Mouse (Mus musculus): ENCODE measurements around the gene Syngr3.

Syngr3 gene

GRCm38 (mm10) chr17:24644875-24645721 is 44.7 kb downstream of the Syngr3 start:
- no peak for DNase-seq (ENCODE audit: low read depth, low spot score)

DNA sequence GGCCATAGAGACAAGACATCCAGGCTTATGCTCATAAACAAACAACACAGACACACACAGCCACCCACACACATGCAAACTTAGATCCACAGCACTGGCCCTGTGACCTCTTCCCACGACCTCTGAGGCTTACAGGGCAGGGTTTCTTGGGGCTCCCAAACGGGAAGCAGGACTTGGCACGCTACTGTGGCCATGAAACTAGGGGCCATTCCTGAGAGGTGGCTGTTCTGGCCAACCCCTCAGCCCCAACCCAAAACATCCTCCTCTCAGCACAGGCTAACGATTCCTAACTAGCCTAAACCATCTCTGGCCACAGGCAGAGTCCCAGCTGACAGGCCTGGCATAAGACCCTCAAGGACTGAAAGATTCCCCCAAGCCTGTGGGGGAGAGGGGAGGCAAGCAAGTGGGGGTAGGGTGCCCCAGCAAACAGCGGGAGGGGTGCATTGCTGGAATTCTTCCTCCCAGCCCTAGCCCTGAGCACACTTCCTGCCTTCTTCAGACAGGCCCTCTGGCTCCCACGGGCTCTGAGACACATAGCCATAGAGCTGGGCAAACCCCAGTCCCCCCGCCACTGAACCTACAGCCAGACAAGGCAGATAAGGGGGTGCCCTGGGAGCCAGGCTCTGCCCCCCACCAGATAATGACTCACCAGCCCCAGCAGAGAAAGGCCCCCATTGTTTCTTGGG is 45.6 kb downstream of the Syngr3 start:
- no peak for DNase-seq (ENCODE audit: low read depth, low spot score)

DNA sequence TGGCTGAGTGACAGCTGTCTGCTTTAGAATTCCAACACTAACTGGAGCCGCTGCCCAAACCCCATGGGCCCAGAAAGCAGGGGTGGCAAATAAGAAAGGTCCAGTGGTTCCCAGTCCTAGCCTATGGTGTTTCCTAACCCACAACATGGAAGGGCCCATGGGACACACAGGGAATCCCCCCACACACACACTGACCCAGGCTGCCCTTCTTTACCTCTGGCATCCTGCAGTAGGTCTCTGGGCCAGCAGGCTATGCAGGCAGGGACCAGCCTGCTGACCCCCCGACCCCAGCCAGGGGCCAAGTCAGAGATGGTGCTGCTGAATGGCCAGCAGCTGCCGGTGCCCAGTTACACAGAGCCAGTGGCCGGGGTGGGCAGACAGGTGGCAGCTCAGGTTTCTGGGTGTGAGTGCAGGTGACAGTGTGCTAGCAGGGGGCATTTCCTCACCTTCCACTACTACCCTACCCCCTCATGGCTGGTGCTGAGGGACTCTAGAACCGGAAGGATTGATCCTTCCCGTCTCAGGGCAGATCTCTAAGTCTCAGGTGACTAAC is 46.9 kb downstream of the Syngr3 start:
- no peak for DNase-seq (ENCODE audit: low read depth, low spot score)

DNA sequence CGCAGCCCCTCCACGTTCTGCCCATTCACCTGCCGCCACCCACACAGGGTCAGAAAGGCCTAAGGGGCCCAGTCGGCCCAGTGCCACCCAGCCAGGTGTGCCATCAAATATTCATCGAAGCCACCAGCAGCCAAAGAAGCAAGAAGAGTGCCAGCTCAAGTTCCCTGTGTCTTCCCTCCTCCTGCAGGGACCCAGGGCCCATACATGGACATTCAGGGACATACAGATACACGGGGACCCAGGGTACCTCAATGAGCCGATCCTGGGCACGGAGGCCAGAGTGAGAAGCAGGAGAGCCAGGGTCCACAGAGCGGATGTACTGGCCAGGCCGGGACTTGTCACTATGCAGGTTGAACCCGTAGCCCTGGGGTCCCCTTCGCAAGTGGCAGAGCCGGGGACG is 47.8 kb downstream of the Syngr3 start:
- no peak for DNase-seq (ENCODE audit: low read depth, low spot score)

- DNase-seq (ENCODE audit: low read depth, low spot score): no peak
Measured at GRCm38 (mm10) chr17:24640581-24640980, 49.2 kb downstream of the Syngr3 start.

DNA sequence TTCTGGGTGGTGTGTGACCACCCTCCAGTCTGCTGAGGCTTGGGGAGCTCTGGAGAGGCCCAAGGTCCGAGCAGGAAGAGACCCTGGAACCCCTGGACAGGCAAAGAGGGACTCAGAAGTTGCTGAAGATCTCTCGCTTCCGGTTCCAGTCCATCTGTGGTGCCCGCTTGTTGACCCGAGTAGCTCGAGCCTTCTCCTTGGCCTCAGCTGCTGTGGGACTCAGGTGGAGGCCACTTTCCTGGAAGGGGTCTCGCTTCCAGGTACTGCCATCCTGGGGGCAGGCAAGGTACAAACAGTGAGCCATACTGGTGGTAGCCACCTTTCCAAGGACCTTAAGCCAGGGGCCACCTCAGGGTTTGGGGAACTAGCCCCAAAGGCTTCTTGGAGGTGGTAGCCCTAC is 49.6 kb downstream of the Syngr3 start:
- DNase-seq (ENCODE audit: low read depth, low spot score): no peak

- DNase-seq (ENCODE audit: low read depth, low spot score): no peak
Measured at GRCm38 (mm10) chr17:24639571-24639988, 50.2 kb downstream of the Syngr3 start.

DNA sequence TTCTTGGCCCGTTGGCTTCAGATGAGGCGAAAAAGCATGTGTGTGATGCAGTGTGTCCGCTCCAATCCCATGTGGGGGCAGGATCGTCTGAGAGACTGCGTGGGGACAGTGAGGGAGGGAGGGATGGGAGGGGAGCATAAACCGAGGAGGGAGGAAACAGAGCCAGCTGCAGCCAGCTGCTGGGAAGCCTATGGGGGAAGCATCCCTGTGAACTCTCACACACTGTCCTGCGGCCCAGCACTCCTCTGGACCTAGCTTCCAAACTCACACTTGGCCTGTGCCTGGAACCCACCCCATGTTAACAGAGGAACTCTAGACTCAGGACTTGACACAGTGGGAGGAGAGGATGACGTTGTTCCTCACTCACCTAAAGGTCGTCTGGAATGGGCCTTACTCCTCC is 50.9 kb downstream of the Syngr3 start:
- no peak for DNase-seq (ENCODE audit: low read depth, low spot score)

DNA sequence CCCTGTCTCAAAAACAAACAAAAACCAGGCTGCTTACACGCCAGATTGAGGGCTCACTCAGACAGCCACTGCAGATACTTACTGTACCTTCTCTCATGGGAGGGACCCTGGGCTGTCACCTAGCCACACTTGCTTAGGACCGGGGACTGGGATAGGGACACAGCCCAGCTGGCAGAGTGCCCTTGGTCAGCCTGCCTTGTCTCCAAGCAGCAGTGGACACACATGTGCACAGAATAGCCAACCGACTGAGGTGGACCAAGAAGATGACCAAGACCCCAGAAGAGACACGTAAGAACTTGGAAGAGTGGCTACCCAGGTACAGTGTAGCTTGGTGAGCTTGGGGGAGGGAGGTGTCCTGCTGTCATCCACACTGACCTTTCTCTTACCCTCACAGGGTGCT is 51.5 kb downstream of the Syngr3 start:
- no peak for DNase-seq (ENCODE audit: low read depth, low spot score)

- no peak for DNase-seq (ENCODE audit: low read depth, low spot score)
Measured at GRCm38 (mm10) chr17:24636781-24637481, 52.8 kb downstream of the Syngr3 start.

- no peak for DNase-seq (ENCODE audit: low read depth, low spot score)
Measured at GRCm38 (mm10) chr17:24635694-24636093, 54.1 kb downstream of the Syngr3 start.
